Mouse (Mus musculus): ENCODE data around the gene Mapre1.
"Not testable (repeated sequence)": the region's sequence is repeated elsewhere in the genome, so short reads cannot be mapped to it uniquely, and the experiment has no call there.

Mapre1 gene

DNA sequence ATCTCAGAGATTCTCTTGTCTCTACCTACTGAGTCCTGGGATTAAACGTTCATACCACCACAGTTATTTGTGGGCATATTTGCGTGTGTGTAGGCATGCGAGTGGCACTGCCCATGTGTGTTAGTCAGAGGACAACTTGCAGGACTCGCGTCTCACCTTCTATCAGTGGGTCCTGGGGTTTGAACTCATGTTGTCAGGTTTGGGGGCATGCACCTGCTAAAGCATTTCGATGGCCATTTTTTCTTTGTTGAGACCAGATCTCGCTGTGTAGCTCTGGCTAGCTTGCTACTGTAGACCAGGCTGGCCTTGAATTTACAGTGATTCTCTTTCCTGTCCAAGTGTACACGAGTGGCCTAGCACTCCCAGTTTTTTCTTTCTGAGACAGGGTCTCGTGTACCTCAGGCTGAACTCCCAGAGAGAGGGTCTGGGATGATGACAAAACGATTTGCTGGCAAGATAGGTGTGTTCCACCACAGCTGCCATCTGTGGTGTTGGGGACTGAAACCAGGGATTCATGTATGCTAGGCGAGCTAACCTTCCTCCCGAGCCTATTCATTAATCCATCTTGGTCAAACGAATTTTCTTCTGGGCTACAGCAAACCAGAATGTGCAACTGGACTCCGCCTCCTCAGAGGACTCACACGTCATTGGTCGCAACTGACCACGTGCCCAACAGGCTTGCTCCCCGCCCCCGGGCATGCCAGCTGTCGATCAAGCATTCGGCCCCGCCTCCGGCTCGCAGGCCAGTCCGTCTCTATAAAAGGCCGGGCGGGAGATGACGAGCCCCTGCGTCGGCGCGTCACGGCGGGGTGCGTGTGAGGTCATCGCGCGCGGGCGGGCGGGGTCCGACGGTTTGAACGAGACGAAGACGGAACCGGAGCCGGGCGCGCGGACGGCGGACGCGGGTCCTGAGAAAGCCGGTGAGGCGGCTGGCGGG is at the start of gene Mapre1:
TSS of gene Mapre1 (plus strand) at position 775 of the 937 bp plus-strand sequence.
- CTCF ChIA-PET: interaction anchor here (0.6 kb wide), 1 partner anchor 923 kb away, joined by 3 read pairs; no protein-coding TSS in a partner anchor

GRCm38 (mm10) chr2:153693413-153693812 is 47.7 kb upstream of the Mapre1 start:
- CTCF ChIA-PET: not testable (repeated sequence)

GRCm38 (mm10) chr2:153694462-153695085 is 46.5 kb upstream of the Mapre1 start:
- CTCF ChIA-PET: no interaction called here

DNA sequence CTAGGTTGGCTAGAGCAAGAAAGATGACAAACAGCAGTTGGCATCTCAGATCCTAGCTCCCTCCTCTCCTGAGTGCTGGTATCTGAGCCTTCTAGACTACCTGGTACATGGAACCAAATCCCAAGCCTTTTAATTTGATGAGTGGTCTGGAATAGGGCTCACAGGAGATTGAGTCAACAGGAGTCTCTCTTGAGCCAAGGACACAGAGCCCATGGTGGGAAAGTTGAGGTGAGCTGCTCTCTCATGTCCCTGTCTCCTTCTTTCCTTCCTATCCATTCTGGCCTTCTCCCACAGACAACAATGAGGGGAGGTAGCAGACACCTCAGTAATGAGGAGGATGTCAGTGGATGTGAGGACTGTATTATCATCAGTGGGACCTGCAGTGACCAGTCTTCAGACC is 44.7 kb upstream of the Mapre1 start, which contains the start of gene Dnmt3c:
TSS of gene Dnmt3c (plus strand) at position 301 of the 400 bp plus-strand sequence.
- CTCF ChIA-PET: no interaction called here

DNA sequence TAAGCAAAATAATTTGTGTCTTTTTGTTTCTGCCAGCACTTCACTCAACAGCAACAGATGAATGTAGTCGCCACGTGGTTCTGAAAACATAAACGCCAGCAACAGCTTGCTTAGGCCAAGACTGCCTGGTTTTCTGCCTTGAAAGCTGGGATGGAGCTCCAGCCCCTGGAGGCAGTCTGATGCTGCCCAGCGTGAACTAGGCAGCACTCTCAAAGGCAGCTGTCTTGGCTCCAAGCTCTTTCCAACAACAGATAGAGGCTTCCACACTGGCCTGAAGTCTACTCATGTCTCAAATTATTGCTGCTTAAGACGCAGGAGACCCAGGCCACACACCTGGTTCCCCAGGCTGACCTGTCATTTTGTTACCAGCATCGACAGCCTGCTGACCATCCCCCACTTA is 37.7 kb upstream of the Mapre1 start:
- CTCF ChIA-PET: no interaction called here

GRCm38 (mm10) chr2:153710701-153711330 is 30.3 kb upstream of the Mapre1 start:
- CTCF ChIA-PET: no interaction called here

- CTCF ChIA-PET: interaction anchor here (0.5 kb wide), 1 partner anchor 89 kb away, joined by 3 read pairs; no protein-coding TSS in a partner anchor
These were observed 28.4 kb upstream of the Mapre1 start for GRCm38 (mm10) chr2:153712646-153713091.

DNA sequence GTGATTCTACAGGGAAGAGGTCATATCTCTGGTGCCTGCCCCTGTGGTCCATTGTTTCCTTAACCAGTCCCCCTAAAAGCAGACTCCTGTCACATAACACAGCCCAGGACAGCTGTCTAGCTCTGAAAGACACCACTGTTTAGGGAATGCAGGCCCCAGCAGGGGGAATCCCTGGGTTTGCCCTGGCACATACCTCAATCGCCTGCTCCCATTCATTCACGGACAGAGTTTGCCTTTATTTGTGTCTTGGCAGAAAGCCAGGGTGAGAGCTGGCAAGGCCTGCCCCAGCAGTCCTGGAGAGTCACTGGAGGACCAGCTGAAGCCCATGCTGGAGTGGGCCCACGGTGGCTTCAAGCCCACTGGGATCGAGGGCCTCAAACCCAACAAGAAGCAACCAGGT is 27.8 kb upstream of the Mapre1 start:
- CTCF ChIA-PET: interaction anchor here (0.5 kb wide), 1 partner anchor 88 kb away, joined by 3 read pairs; no protein-coding TSS in a partner anchor

GRCm38 (mm10) chr2:153717861-153718260 is 23.2 kb upstream of the Mapre1 start:
- CTCF ChIA-PET: not testable (repeated sequence)

DNA sequence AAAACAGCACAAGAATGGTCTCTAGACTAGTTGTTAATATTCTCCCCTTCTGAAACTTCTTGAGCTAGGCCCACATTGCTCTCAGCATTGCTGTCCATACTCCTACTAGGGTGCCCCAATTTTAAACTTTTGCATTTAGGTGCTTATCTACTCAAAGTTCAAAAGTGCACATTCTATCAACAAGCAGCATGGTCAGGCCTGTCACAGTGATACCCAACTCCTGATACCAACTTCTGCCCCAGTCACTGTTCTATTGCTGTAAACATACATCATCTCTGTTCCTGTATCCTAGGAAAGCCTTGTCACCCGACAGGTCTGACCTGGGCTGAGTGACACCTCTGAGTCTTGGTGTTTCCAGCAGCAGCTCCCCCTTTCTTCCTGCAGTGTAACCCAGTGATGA is 18.0 kb upstream of the Mapre1 start:
- CTCF ChIA-PET: no interaction called here

GRCm38 (mm10) chr2:153724424-153724823 is 16.6 kb upstream of the Mapre1 start:
- CTCF ChIA-PET: no interaction called here

DNA sequence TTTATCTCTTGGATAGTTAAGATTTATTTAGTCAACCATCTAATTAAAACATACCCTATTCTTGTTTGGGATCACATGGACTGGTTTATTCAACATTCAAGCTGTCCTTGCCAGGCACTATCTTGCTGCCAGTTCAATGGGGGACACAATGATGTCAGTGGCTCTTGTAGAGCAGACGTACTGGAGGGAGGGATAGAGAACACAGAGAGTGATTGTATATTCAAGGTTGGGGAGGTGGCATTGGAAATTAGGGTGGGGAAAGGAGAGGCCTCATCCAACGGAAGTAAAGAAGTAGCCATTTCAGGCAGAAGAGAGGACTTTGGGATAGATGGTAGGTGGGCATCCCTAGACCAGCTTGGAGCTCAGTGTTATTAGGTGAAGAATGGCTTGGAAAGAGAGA is 16.2 kb upstream of the Mapre1 start:
- CTCF ChIA-PET: no interaction called here

DNA sequence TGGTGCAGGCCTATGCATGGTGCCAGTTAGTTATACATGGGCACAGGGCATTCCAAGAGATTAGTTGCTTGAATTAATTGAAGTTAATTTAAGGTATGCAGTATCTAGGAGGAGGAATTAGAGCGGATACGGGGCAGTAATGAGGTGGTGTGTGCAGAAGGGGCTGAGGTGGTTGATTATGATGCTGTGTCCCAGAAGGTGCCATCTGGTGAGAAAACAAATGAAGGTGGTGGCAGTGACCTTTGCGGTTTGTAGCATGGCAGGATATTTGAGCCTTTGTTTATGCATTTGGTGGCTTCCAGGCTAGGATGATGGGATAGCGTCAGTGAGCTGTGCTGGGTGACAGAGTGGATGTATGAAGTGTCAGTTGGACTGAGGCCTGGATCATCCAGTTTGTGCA is 15.8 kb upstream of the Mapre1 start:
- CTCF ChIA-PET: no interaction called here

DNA sequence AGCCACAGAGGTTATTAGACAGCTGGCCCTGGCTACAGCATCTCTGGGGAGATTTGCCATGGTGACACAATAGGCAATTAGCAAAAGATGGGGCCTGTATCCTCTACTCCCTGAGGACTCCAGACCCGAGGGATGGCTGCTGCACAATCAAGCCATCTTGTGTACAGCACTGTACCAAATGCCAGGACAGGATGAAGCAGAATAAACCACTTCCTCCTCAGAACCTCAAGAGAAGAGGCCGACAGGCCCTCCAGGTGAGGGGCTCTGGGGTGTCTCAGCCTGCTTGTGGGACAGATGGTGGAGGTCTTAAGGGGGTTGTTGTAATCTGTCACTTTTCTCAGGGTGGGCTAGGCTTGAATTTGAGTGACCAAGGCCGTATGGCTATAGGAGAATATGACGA is 7.0 kb upstream of the Mapre1 start:
- CTCF ChIA-PET: no interaction called here

- CTCF ChIA-PET: interaction anchor here (0.9 kb wide), 1 partner anchor 10 kb away, joined by 3 read pairs; no protein-coding TSS in a partner anchor
These were observed 477 bp downstream of the Mapre1 start for GRCm38 (mm10) chr2:153741437-153742065.

DNA sequence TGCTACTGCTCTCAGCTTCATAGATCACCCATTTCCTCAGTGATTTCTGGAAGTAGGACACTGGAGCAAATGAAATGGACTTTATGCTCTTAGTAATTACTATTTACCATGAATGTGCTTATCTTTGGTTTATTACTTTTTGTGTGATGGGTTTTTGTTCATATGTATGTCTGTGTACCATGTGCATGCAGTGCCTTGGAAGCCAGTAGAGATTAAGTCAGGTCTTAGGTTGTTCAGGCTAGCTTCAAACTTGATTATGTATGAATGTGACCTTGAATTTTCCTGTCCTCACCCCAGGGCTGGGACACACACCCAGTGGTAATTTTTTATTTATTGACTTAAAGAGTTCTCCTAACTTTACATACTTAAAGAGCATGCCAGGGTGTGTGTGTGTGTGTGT is 6.9 kb downstream of the Mapre1 start:
- CTCF ChIA-PET: interaction anchor here (0.7 kb wide), 1 partner anchor 121 kb away, joined by 4 read pairs; no protein-coding TSS in a partner anchor

GRCm38 (mm10) chr2:153750363-153750762 is 9.3 kb downstream of the Mapre1 start:
- CTCF ChIA-PET: no interaction called here

GRCm38 (mm10) chr2:153762121-153762520 is 21.0 kb downstream of the Mapre1 start:
- CTCF ChIA-PET: interaction anchor here (0.6 kb wide), 1 partner anchor 11 kb away, joined by 3 read pairs; no protein-coding TSS in a partner anchor

DNA sequence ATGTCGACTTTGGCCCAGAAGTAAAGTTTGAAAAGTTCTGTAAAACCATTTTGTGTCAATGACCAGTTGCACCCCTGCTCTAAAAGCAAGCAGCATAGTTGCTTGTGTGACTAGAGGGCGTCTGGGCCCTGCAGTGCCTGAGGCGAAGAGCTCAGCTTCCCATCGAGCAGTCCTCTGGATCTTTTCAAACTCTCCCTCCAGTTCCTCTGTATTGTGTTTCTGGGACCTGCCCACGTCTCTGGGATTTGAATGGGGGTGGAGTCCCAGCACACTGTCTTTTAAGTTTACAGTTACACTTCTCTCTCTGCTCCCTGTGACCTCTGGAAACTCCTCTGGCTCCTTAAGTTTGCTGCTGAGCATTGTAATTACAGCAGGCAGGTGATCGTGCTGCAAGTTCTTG is 26.4 kb downstream of the Mapre1 start:
- CTCF ChIA-PET: no interaction called here

DNA sequence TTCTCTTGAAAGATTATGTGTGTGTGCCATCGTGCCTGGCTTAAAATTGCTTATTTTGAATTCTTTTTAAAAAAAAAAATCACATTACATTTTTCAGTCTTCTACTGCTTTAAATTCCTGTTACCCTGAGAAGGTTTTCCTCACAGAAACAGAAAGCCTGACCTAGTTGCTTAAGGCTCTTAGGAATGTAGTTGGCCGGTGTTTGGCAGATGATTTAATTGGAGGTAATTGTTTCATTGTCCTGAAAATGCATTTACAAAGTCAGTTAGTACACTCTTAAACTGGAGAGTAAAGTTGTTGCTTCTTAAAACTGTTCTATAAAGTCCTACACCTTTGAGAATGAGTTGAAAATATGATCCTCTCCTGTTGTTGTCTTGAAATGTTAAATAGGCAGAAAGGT is 27.8 kb downstream of the Mapre1 start:
- CTCF ChIA-PET: no interaction called here

- CTCF ChIA-PET: interaction anchor here (0.6 kb wide), 2 partner anchors 168 to 210 kb away, joined by 3 read pairs; no protein-coding TSS in a partner anchor
These were observed 31.9 kb downstream of the Mapre1 start for GRCm38 (mm10) chr2:153772950-153773349.

DNA sequence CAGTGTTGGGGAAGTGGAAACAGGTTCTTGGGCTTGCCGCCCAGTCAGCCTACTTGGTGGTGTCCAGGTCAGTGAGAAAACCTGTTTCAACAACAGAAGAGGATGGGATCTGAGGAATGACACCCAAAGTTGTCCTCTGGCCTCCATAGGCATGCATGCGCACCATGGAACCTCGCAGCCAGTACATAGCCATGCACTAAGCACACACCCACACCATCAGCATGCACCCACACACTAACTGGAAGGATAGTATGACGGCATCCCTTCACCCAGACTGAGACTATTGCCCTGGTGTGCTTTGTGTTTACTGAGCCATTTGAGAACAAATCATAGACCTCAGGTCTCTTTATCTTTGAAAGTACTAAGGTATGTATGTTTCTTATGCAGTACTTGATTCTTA is 34.4 kb downstream of the Mapre1 start:
- CTCF ChIA-PET: no interaction called here

All from spleen, embryonic (tissue).